7 mouse cellular contexts compared by ENCODE assay signal in the genomic region with DNA sequence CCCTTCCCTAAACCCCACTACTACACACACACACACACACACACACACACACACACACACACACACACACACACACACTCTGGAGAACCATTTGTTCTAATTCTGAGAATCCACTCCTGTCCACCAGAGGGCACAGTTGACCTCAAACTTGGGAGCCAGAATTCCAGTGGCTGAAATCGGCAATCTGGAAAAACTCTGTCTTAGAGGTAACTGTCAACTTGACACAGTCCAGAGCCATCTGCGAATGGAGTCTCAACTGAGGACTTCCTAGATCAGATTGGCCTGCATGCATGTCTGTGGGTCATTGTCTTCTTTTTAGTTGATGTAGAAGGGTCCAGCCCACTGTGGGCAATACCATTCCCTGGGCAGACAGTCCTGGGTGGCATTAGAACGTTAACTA. TPM values are rescaled to one million over a fixed set of nuclear protein-coding genes. Genes with fewer than 3 reads are reported as not detected.
DNase-seq lines count a peak whose midpoint lies in the region; TF ChIP-seq lines count a peak whose summit lies in the region.

No protein-coding gene starts in this region.

- in situ Hi-C loops in ES-E14 (cut with MboI; ENCODE audit: low sequenced_read_pairs in 2 of 2, unreplicated experiment in 2 of 2): no loop called here

- no peaks in the 10 kb centered on the region for H3K36me3 ChIP-seq in ES-E14 (ENCODE audit: control insufficient read depth, insufficient read depth, low read length, poor library complexity, severe bottlenecking)

- H3K4me1 ChIP-seq in ES-E14 (ENCODE audit: control insufficient read depth in 2 of 2, insufficient read depth in 2 of 2, low read length in 2 of 2, poor library complexity in 1 of 2): peaks cover 0 to 2% of the 10 kb centered on the region in 2 experiments; a peak in 1 of 4 replicates

- intact Hi-C loops in left cerebral cortex, adult 2 months (cut with DNase I): loop anchor here (1.0 to 10.0 kb wide), 3 partner anchors 55 to 227 kb away; a partner anchor contains a TSS
- intact Hi-C loops in gastrocnemius, postnatal 14 days (cut with DNase I; ENCODE audit: low total_unique reads): loop anchor here (5.0 to 10.0 kb wide), 3 partner anchors 45 to 217 kb away; no protein-coding TSS in a partner anchor
- intact Hi-C loops in left cerebral cortex, postnatal 25 days (cut with DNase I): loop anchor here (1.0 to 5.0 kb wide), 3 partner anchors 55 to 215 kb away; a partner anchor contains a TSS

- H3K4me3 ChIP-seq in left cerebral cortex, adult 2 months: no peak overlapping the region
- H3K4me3 ChIP-seq in ES-E14 (ENCODE audit: insufficient read depth in 1 of 2, low read depth in 1 of 2, low read length in 2 of 2, poor library complexity in 1 of 2, severe bottlenecking in 1 of 2): no peak overlapping the region

- no peak overlapping the region for H3K9ac ChIP-seq in ES-E14 (ENCODE audit: insufficient read depth, low read depth, low read length, poor library complexity, severe bottlenecking)

- no peaks in the 10 kb centered on the region for H3K9me3 ChIP-seq in ES-E14 (ENCODE audit: control insufficient read depth, insufficient read depth, low read depth, low read length)

- peak; percentile 54 for TF ChIP-seq CTCF in left cerebral cortex, adult 2 months (IDR thresholded peaks at IDR 0.05)

- peak; percentile 45 to 54 for DNase-seq in left cerebral cortex, adult 2 months (ENCODE audit: extremely low spot score in 1 of 2, low spot score in 2 of 2)
- no peak for DNase-seq in left cerebral cortex, adult 11 months (ENCODE audit: low spot score)
- DNase-seq in ES-E14 (ENCODE audit: low read depth, low spot score): peak; percentile 46
- DNase-seq in adrenal gland, postnatal 14 days: peak; percentile 80
- peak; percentile 45 for DNase-seq in gastrocnemius, postnatal 14 days
- DNase-seq in left cerebral cortex, postnatal 25 days (ENCODE audit: low spot score in 2 of 2): peak; percentile 58 to 67
- DNase-seq in right cerebral cortex, postnatal 10 days (ENCODE audit: low spot score in 2 of 2): peak; percentile 43 to 62

- no peak overlapping the region for H3K27ac ChIP-seq in left cerebral cortex, adult 2 months
- H3K27ac ChIP-seq in ES-E14 (ENCODE audit: insufficient read depth, low read depth, low read length, poor library complexity, severe bottlenecking): no peak overlapping the region

TF ChIP-seq in ES-E14, 5 proteins besides CTCF, POLR2A, EP300 and RAD21:
- TF ChIP-seq ZC3H11A (IDR thresholded peaks at IDR 0.05; ENCODE audit: borderline replicate concordance, low read depth, low read length): peak; percentile 88
- TF ChIP-seq HCFC1 (IDR thresholded peaks at IDR 0.05; ENCODE audit: borderline replicate concordance, insufficient read depth, low read length): no peak

RNA-seq across cellular contexts. Expression of a gene that starts 38.1 kb away (rescaled TPM):
- 10 to 100 TPM; 95.9 to 98.5 TPM for total RNA-seq in left cerebral cortex, adult 2 months (2021)
- 52.4 and 55.4 TPM in 2 replicates for total RNA-seq in ES-E14 (2012; rRNA removed)
- total RNA-seq in adrenal gland, postnatal 14 days (2021): 25.6 and 31.6 TPM in 2 replicates
- total RNA-seq in gastrocnemius, postnatal 14 days (2021): 10 to 100 TPM; 23.8 to 29.4 TPM
- total RNA-seq in left cerebral cortex, postnatal 25 days (2021): 100 to 1,000 TPM in 1 of 2 experiments, 10 to 100 TPM in 1; 92.8 to 105 TPM

RNA-seq across cellular contexts. Expression of a gene that starts 53.6 kb away (rescaled TPM):
- under 1 TPM; 0.23 to 0.56 TPM for total RNA-seq in left cerebral cortex, adult 2 months (2021)
- total RNA-seq in ES-E14 (2012; rRNA removed): 0.09 TPM in 1 of 2 replicates, not detected in the other
- not detected in 2 replicates for total RNA-seq in adrenal gland, postnatal 14 days (2021)
- under 1 TPM in 1 of 2 experiments, not detected in 1; 0.14 TPM for total RNA-seq in gastrocnemius, postnatal 14 days (2021)
- under 1 TPM; 0.34 to 0.53 TPM for total RNA-seq in left cerebral cortex, postnatal 25 days (2021)
